Comparison of ENCODE assay signal across 19 mouse cellular contexts in the genomic region with DNA sequence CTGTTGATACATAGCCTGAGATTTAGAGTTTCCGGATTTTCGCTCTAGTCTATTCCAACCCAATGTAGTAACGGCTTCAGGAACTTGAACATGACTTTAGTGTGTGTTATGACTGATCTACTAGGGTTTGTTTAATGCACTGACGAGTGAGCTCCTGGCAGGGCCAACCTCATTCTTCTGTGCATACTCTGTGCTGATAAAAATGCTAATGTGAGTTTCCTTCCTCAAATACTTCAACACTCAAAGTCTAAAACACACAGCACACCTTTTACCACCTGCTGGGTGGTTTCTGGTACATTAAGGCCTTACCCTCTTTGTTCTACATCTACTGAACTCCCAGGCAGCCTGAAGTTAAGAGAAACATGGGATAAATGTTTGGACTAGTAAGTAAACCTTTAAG.
A peak's percentile ranks its signal among the peaks of the same experiment; 100 is the strongest.
DNase-seq lines count a peak whose midpoint lies in the region; ATAC-seq and TF ChIP-seq lines count a peak whose summit lies in the region.
"Had no signal": no experiment of that assay in that cellular context is flagged by ENCODE, and none has a peak within 500 bp of the region (broad histone marks: within the 10 kb centered on the region; RNA-seq: fewer than 3 reads in every experiment).

No protein-coding gene starts in this region.

- H3K9ac ChIP-seq in heart, embryonic 13.5 days = no peak overlapping the region
- no peak overlapping the region for H3K9ac ChIP-seq in heart, embryonic 11.5 days (ENCODE audit: low read depth, low read length)
- no peak overlapping the region for H3K9ac ChIP-seq in lung, postnatal 0 days (replicated peaks; ENCODE audit: low read depth)
- no peak overlapping the region for H3K9ac ChIP-seq in stomach, embryonic 15.5 days
- no peak overlapping the region for H3K9ac ChIP-seq in midbrain, embryonic 11.5 days (ENCODE audit: low read length)
- H3K9ac ChIP-seq: forebrain, embryonic 15.5 days; hindbrain, embryonic 12.5 days had no signal

- H3K4me2 ChIP-seq in heart, embryonic 13.5 days = no peak overlapping the region
- H3K4me2 ChIP-seq in heart, embryonic 11.5 days = no peak overlapping the region
- no peak overlapping the region for H3K4me2 ChIP-seq in lung, postnatal 0 days (replicated peaks; ENCODE audit: low read depth, low read length)
- H3K4me2 ChIP-seq in stomach, embryonic 15.5 days = no peak overlapping the region
- no peak overlapping the region for H3K4me2 ChIP-seq in midbrain, embryonic 11.5 days
- H3K4me2 ChIP-seq: forebrain, embryonic 15.5 days; hindbrain, embryonic 12.5 days had no signal

- TF ChIP-seq EP300 in lung, postnatal 0 days (IDR thresholded peaks at IDR 0.05) = peak; percentile 40; the same call in 1 of the 2 replicates

- peak; percentile 73 for DNase-seq in lung, postnatal 0 days (ENCODE audit: low spot score)
- DNase-seq in lung, postnatal 14 days = no peak
- DNase-seq in midbrain, embryonic 11.5 days (ENCODE audit: low spot score, missing footprints) = no peak
- no peak for DNase-seq in layer of hippocampus, postnatal 36 days
- DNase-seq: adrenal gland, adult 2 months; adrenal gland, postnatal 25 days; cerebellum, adult 2 months; cerebellum, postnatal 10 days; heart, adult 2 months; heart, postnatal 10 days; heart, postnatal 4 days had no signal

- WGBS in heart, embryonic 13.5 days = 64% methylated on average over 4 of the region's 4 CpGs
- WGBS in heart, embryonic 11.5 days (ENCODE audit: insufficient replicate concordance) = 70% methylated on average over 4 of the region's 4 CpGs
- 34% methylated on average over 4 of the region's 4 CpGs for WGBS in lung, postnatal 0 days
- WGBS in stomach, embryonic 15.5 days = 59% methylated on average over 4 of the region's 4 CpGs
- WGBS in midbrain, embryonic 11.5 days = 91% methylated on average over 4 of the region's 4 CpGs

- ATAC-seq in heart, embryonic 13.5 days (ENCODE audit: extremely low read depth, insufficient number of reproducible peaks, low FRiP score, low TSS enrichment) = no peak
- ATAC-seq in heart, embryonic 11.5 days (replicated peaks; ENCODE audit: insufficient number of reproducible peaks, low FRiP score, low TSS enrichment) = no peak
- ATAC-seq in lung, postnatal 0 days = peak; percentile 82
- ATAC-seq in stomach, embryonic 15.5 days (ENCODE audit: insufficient read depth, low FRiP score, low read depth) = no peak; the same call in 1 of the 2 replicates
- no peak for ATAC-seq in midbrain, embryonic 11.5 days (ENCODE audit: low FRiP score)
- ATAC-seq: forebrain, embryonic 15.5 days; hindbrain, embryonic 16.5 days had no signal

- no peaks in the 10 kb centered on the region for H3K36me3 ChIP-seq in heart, embryonic 13.5 days
- no peaks in the 10 kb centered on the region for H3K36me3 ChIP-seq in heart, embryonic 11.5 days (ENCODE audit: control insufficient read depth, insufficient read depth, low read length)
- H3K36me3 ChIP-seq in lung, postnatal 0 days (ENCODE audit: insufficient read depth, low read length) = no peaks in the 10 kb centered on the region
- no peaks in the 10 kb centered on the region for H3K36me3 ChIP-seq in stomach, embryonic 15.5 days
- H3K36me3 ChIP-seq in midbrain, embryonic 11.5 days (ENCODE audit: control insufficient read depth, insufficient read depth, low read length) = no peaks in the 10 kb centered on the region
- H3K36me3 ChIP-seq: embryonic facial prominence, embryonic 10.5 days; forebrain, embryonic 10.5 days; forebrain, embryonic 15.5 days; hindbrain, embryonic 12.5 days had no signal

- H3K27me3 ChIP-seq in heart, embryonic 13.5 days (replicated peaks) = no peaks in the 10 kb centered on the region
- no peaks in the 10 kb centered on the region for H3K27me3 ChIP-seq in heart, embryonic 11.5 days (ENCODE audit: control insufficient read depth, insufficient read depth, low read length)
- no peaks in the 10 kb centered on the region for H3K27me3 ChIP-seq in lung, postnatal 0 days (replicated peaks; ENCODE audit: insufficient read depth, low read length)
- no peaks in the 10 kb centered on the region for H3K27me3 ChIP-seq in stomach, embryonic 15.5 days (replicated peaks)
- no peaks in the 10 kb centered on the region for H3K27me3 ChIP-seq in midbrain, embryonic 11.5 days (ENCODE audit: control insufficient read depth, insufficient read depth, low read length)
- H3K27me3 ChIP-seq: forebrain, embryonic 15.5 days; hindbrain, embryonic 12.5 days had no signal

- H3K4me3 ChIP-seq in heart, embryonic 13.5 days = no peak overlapping the region
- H3K4me3 ChIP-seq in heart, embryonic 11.5 days (ENCODE audit: low read depth, low read length) = no peak overlapping the region
- no peak overlapping the region for H3K4me3 ChIP-seq in lung, postnatal 0 days (ENCODE audit: low read depth, low read length)
- no peak overlapping the region for H3K4me3 ChIP-seq in stomach, embryonic 15.5 days (replicated peaks)
- no peak overlapping the region for H3K4me3 ChIP-seq in midbrain, embryonic 11.5 days (ENCODE audit: low read depth, low read length)
- H3K4me3 ChIP-seq: embryonic facial prominence, embryonic 10.5 days; forebrain, embryonic 10.5 days; forebrain, embryonic 15.5 days; heart, adult 2 months; hindbrain, embryonic 12.5 days had no signal

- TF ChIP-seq CTCF in lung, postnatal 0 days (IDR thresholded peaks at IDR 0.05) = 0 out of 2 replicates have a peak, but pooled peaks have one; percentile 6

- no peaks in the 10 kb centered on the region for H3K9me3 ChIP-seq in heart, embryonic 13.5 days
- H3K9me3 ChIP-seq in heart, embryonic 11.5 days (replicated peaks; ENCODE audit: control insufficient read depth, low read length) = no peaks in the 10 kb centered on the region
- H3K9me3 ChIP-seq in lung, postnatal 0 days (ENCODE audit: low read length) = no peaks in the 10 kb centered on the region
- H3K9me3 ChIP-seq in stomach, embryonic 15.5 days = no peaks in the 10 kb centered on the region
- no peaks in the 10 kb centered on the region for H3K9me3 ChIP-seq in midbrain, embryonic 11.5 days (ENCODE audit: control insufficient read depth, low read length)
- H3K9me3 ChIP-seq: embryonic facial prominence, embryonic 10.5 days; forebrain, embryonic 10.5 days; forebrain, embryonic 15.5 days; hindbrain, embryonic 12.5 days had no signal

- H3K4me1 ChIP-seq in heart, embryonic 13.5 days = peaks cover 82% of the 10 kb centered on the region
- peaks cover 48% of the 10 kb centered on the region for H3K4me1 ChIP-seq in heart, embryonic 11.5 days (ENCODE audit: control insufficient read depth, insufficient read depth, low read length)
- H3K4me1 ChIP-seq in lung, postnatal 0 days (ENCODE audit: insufficient read depth, low read depth, low read length) = peaks cover 14% of the 10 kb centered on the region; the same call in 1 of the 2 replicates
- peaks cover 13% of the 10 kb centered on the region; the same call in 1 of the 2 replicates for H3K4me1 ChIP-seq in stomach, embryonic 15.5 days
- no peaks in the 10 kb centered on the region for H3K4me1 ChIP-seq in midbrain, embryonic 11.5 days (ENCODE audit: control insufficient read depth, insufficient read depth, low read length)

- peak overlapping the region; percentile 24; the same call in 1 of the 2 replicates for H3K27ac ChIP-seq in heart, embryonic 13.5 days (replicated peaks)
- H3K27ac ChIP-seq in heart, embryonic 11.5 days (ENCODE audit: low read depth, low read length) = no peak overlapping the region
- no peak overlapping the region for H3K27ac ChIP-seq in lung, postnatal 0 days (ENCODE audit: low read length)
- peak overlapping the region; percentile 23; the same call in 1 of the 2 replicates for H3K27ac ChIP-seq in stomach, embryonic 15.5 days
- no peak overlapping the region for H3K27ac ChIP-seq in midbrain, embryonic 11.5 days (ENCODE audit: low read depth, low read length)
- H3K27ac ChIP-seq: embryonic facial prominence, embryonic 10.5 days; forebrain, embryonic 10.5 days; forebrain, embryonic 15.5 days; heart, adult 2 months; hindbrain, embryonic 12.5 days had no signal

Comparison
In these comparisons a context has a peak if more than half of its experiments do, and no peak if none do; other contexts are left out.
1. H3K27ac ChIP-seq: peak in heart, embryonic 13.5 days (single experiment) and stomach, embryonic 15.5 days (single experiment); none in heart, embryonic 11.5 days (single experiment), lung, postnatal 0 days (single experiment) and midbrain, embryonic 11.5 days (single experiment).